Mouse (Mus musculus) heart, adult 2 months (tissue): ENCODE data around the gene Cwc15. TPM values are rescaled to one million over a fixed set of nuclear protein-coding genes. Genes with fewer than 3 reads are reported as not detected.

ENCODE experiments used
- DNase-seq, 2 experiments: peaks; one replicate each; pipeline ENCODE4 v3.0.0; 2021
- H3K27ac ChIP-seq: fragments of 200-600 bp; 2 replicates; pipeline ENCODE4 v1.8.1; 2022
- H3K27me3 ChIP-seq: fragments of 200-500 bp; 2 replicates; pipeline ENCODE4 v1.6.1; 2012; ENCODE audit warnings: mild to moderate bottlenecking, low read length, inconsistent platforms, mixed read lengths; ENCODE audit not compliant: control insufficient read depth, insufficient read depth
- H3K36me3 ChIP-seq: fragments of 200-500 bp; 2 replicates; pipeline ENCODE4 v1.6.1; 2012; ENCODE audit warnings: low read length, inconsistent platforms; ENCODE audit not compliant: control insufficient read depth, insufficient read depth
- H3K4me1 ChIP-seq: fragments of 200-500 bp; 2 replicates; pipeline ENCODE4 v1.6.1; 2011; ENCODE audit warnings: low read length; ENCODE audit not compliant: control insufficient read depth, insufficient read depth
- H3K4me3 ChIP-seq: fragments of 200-600 bp; 2 replicates; pipeline ENCODE4 v1.8.1; 2022
- H3K79me2 ChIP-seq: fragments of 200-500 bp; replicated peaks from 2 replicates; pipeline ENCODE4 v1.6.1; 2012; ENCODE audit warnings: mild to moderate bottlenecking, inconsistent platforms, low read length, moderate library complexity, mixed read lengths; ENCODE audit not compliant: control insufficient read depth, insufficient read depth
- H3K9ac ChIP-seq: fragments of 200-500 bp; 2 replicates; pipeline ENCODE4 v1.6.1; 2012; ENCODE audit warnings: low read depth, mild to moderate bottlenecking, control low read depth, inconsistent platforms, low read length, mixed read lengths
- CTCF ChIP-seq: fragments of 200-600 bp; IDR thresholded peaks from 2 replicates; pipeline ENCODE4 v1.8.1; 2022; ENCODE audit warnings: antibody characterized with exemption, mild to moderate bottlenecking, moderate library complexity
- EP300 ChIP-seq: fragments of 200-500 bp; IDR thresholded peaks from 2 replicates; pipeline ENCODE4 v1.6.1; 2011; ENCODE audit warnings: low read depth, low read length, control low read depth; ENCODE audit not compliant: insufficient read depth
- POLR2A ChIP-seq: fragments of 200-500 bp; IDR thresholded peaks from 2 replicates; pipeline ENCODE4 v1.6.1; 2011; ENCODE audit warnings: mild to moderate bottlenecking, low read depth, low read length, control low read depth; ENCODE audit not compliant: insufficient read depth
- WGBS: fragments of 180-500 bp; shearing (Covaris S2); methylation state at CpG from one replicate; pipeline ENCODE4 v1.1.7; 2018; 5-methylcytosine and 5-hydroxymethylcytosine counted together
- intact Hi-C: fragments of 180-260 bp; cut with DNase I; formaldehyde crosslinking; loops from one replicate; pipeline ENCODE4 v1.15.1; 2025
- polyA plus RNA-seq: library from polyadenylated mRNA; depleted of rRNA; stranded (reverse); fragments of >200 nt; gene quantifications from 2 replicates; pipeline ENCODE4 v1.2.3, GENCODE M21; 2012; rRNA removed
- total RNA-seq, 2 experiments: library from RNA; stranded (reverse); gene quantifications; 2 replicates each; pipeline ENCODE4 v1.2.3; 2021

Cwc15 gene
- total and polyA plus RNA-seq, 3 experiments, result 13.6 to 71.6 (median 60.8) TPM

DNA sequence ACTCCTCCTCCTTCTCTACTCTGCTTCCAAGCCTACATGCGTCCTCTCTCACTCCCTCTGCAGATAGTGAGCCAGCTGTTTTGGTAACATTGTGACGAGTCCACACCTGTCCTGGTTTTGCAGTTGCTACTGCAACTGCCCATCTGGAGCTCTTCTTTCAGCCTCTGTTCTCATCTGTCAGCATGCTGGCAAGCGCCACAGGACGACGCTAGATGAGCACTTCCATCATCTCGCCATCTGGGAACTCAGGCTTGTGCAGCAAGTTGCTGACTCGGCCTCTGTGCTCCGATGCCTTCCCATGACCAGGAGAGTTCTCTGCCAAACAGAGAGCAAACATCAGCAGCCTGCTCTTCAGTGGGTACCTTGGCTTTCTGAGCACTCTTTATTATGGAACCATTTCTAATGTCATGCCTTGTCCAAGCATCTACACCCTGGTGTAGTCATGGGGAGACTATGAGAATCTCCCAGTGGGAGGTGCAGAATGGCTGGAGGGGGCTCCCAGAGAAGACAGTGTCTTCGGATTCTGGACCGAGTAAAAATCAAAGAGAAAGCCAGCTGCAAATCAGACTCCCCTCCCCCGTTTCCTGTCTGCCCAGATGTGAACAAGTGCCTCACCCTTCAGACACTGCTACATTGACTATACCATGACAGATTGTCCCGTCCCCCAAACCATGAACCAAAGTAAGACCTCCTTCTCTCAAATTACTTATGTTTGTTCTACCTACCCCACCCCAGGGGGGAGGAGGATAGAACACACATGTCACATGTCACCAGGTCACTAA is 47.4 kb downstream of the Cwc15 start:
- WGBS, result 60% methylated on average over 12 of the region's 12 CpGs
- Histone ChIP-seq H3K9ac (no peak overlapping the region), H3K4me1 (peaks cover 2% of the 10 kb centered on the region; the same call in 1 of the 2 replicates), H3K36me3 (no peaks in the 10 kb centered on the region), H3K79me2 (no peaks in the 10 kb centered on the region), H3K4me3 (no peak overlapping the region), H3K27me3 (no peaks in the 10 kb centered on the region), H3K27ac (no peak overlapping the region)
- TF ChIP-seq CTCF (no peak), EP300 (no peak), POLR2A (no peak)
- DNase-seq, result peak; percentile 37 to 41
- intact Hi-C loops, result loop anchor here (5.0 kb wide), 1 partner anchor 45 kb away; no protein-coding TSS in a partner anchor

DNA sequence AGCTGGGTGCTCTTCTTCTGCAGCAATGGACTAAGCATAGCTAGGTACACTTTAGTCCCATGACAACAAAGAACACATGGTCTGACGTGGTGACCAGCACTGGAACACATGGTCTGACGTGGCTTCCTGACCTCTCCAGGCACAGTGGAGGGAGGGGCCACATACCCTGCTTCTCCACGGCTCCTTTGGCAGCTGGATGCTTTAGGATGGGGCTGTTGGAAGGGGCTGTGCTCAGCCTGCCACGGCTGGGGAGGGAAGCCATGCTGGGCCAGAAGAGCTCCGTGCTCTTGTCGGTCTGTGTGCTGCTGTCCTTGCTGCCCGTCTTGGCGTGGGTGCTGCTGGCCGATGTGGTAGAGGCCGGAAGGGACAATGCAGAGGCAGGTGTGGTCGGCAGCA is 47.9 kb downstream of the Cwc15 start:
- Histone ChIP-seq H3K79me2 (no peaks in the 10 kb centered on the region), H3K27ac (no peak overlapping the region), H3K9ac (no peak overlapping the region), H3K4me1 (peaks cover 2% of the 10 kb centered on the region; the same call in 1 of the 2 replicates), H3K4me3 (no peak overlapping the region), H3K36me3 (no peaks in the 10 kb centered on the region), H3K27me3 (no peaks in the 10 kb centered on the region)
- WGBS, result 59% methylated on average over 11 of the region's 11 CpGs
- TF ChIP-seq EP300, result no peak
- no peak for TF ChIP-seq POLR2A
- TF ChIP-seq CTCF, result no peak
- intact Hi-C loops, result loop anchor here (5.0 kb wide), 1 partner anchor 44 kb away; no protein-coding TSS in a partner anchor
- DNase-seq, result peak in 1 of 2 experiments; percentile 5

DNA sequence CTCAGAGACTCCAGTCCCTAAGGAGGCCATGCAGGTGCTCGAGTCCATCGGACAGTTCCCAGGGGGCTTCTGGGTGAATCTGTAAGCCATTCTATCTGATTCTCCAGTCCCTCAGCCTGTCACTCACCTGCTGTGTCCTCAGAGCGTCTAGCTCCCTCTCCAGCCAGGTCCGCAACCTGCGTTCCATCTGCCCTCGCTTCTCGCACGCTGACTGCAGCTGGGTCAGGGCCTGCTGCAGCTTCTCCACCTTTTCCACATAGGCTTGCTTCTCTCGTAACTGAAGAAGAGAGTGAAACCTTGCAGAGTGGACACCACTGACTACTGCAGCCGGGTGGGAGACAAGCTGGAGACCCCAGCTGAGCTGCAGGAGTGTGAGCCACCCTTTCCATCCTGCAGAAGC is 57.9 kb downstream of the Cwc15 start:
- no peak overlapping the region for H3K27ac ChIP-seq

DNA sequence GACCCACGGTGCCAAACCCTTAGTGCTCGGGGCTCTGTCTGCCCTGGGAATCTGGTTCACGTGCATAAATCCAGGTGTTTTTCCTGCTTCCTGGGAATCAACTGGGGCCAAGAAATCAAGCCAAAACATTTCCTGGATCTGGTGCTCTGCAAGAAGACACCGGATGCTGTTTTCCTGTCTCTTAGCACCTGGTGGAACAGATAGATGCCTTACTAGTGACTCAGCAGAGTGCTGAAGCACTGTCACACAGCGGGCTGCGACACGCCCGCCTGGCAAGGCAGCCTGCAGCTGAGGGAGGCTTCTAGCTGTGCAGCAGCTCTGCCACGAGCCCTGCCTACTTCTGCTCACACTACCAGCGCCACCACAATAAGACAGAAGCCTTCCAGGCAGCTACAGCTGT is 59.0 kb downstream of the Cwc15 start:
- H3K27me3 ChIP-seq, result no peaks in the 10 kb centered on the region
- no peak overlapping the region for H3K9ac ChIP-seq
- TF ChIP-seq CTCF (no peak), EP300 (no peak), POLR2A (no peak)
- H3K4me1 ChIP-seq, result peaks cover 4% of the 10 kb centered on the region
- WGBS, result 42% methylated on average over 10 of the region's 10 CpGs
- H3K27ac ChIP-seq, result no peak overlapping the region
- no peak overlapping the region for H3K4me3 ChIP-seq
- no peaks in the 10 kb centered on the region for H3K79me2 ChIP-seq
- peak in 1 of 2 experiments; percentile 13 for DNase-seq
- H3K36me3 ChIP-seq, result no peaks in the 10 kb centered on the region
- intact Hi-C loops, result no loop called here

More for the DNA sequence above, 57.9 kb downstream of the Cwc15 start:
- H3K4me3 ChIP-seq, result no peak overlapping the region
- no peaks in the 10 kb centered on the region for H3K27me3 ChIP-seq
- no peaks in the 10 kb centered on the region for H3K79me2 ChIP-seq
- whole genome bisulfite sequencing, result 94% methylated on average over 10 of the region's 10 CpGs
- TF ChIP-seq POLR2A (no peak), CTCF (no peak), EP300 (no peak)
- peaks cover 4% of the 10 kb centered on the region for H3K4me1 ChIP-seq
- DNase-seq, result no peak
- no peak overlapping the region for H3K9ac ChIP-seq
- intact Hi-C loops, result no loop called here
- no peaks in the 10 kb centered on the region for H3K36me3 ChIP-seq

DNA sequence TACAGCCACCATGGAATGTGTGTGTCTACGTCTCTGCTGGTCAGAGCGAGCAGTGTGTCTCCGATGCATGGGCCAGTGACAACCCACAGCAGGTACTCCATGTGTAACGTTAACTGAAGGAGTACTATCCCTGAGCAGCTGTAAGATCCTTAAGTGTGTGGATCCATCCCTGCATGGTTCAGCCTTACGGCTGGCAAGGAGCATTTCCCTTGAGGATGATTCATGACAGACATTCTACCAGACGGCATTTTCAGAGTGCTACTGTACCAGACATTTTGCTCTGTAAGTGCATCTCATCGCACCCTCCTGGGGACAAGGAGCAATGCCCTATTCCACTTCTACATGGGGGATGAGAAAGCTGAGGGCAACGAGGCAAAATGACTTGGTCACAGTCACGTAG is 59.6 kb downstream of the Cwc15 start:
- no peak overlapping the region for H3K27ac ChIP-seq
- H3K27me3 ChIP-seq, result no peaks in the 10 kb centered on the region
- 80% methylated on average over 9 of the region's 9 CpGs for WGBS
- peaks cover 4% of the 10 kb centered on the region for H3K4me1 ChIP-seq
- no peak for DNase-seq
- TF ChIP-seq POLR2A, result no peak
- TF ChIP-seq EP300, result no peak
- TF ChIP-seq CTCF, result no peak
- no peaks in the 10 kb centered on the region for H3K79me2 ChIP-seq
- intact Hi-C loops, result no loop called here
- no peak overlapping the region for H3K4me3 ChIP-seq
- H3K36me3 ChIP-seq, result no peaks in the 10 kb centered on the region
- no peak overlapping the region for H3K9ac ChIP-seq

Other genes starting within 250 kb of the Cwc15 start
- gene Sesn3, start 225.6 kb upstream of the Cwc15 start, total RNA-seq, result 10 to 100 TPM; 21.0 to 23.9 TPM
- gene Sesn3, start 225.6 kb upstream of the Cwc15 start, polyA plus RNA-seq, result 3.9 and 8.5 TPM in 2 replicates
- gene Endod1, start 119.1 kb upstream of the Cwc15 start, total RNA-seq, result 1 to 10 TPM; 7.9 to 8.0 TPM
- gene Endod1, start 119.1 kb upstream of the Cwc15 start, polyA plus RNA-seq, result 9.3 and 10.0 TPM in 2 replicates
- gene Kdm4d, start 135 bp upstream of the Cwc15 start, total RNA-seq, result not detected
- gene Kdm4d, start 135 bp upstream of the Cwc15 start, polyA plus RNA-seq, result 0.18 TPM in 1 of 2 replicates, not detected in the other
- 10 to 100 TPM; 58.3 to 59.5 TPM for gene Amotl1, start 144.4 kb downstream of the Cwc15 start, total RNA-seq
- gene Amotl1, start 144.4 kb downstream of the Cwc15 start, polyA plus RNA-seq, result 27.4 and 41.1 TPM in 2 replicates
- not detected for gene Piwil4, start 240.1 kb downstream of the Cwc15 start, total RNA-seq
- gene Piwil4, start 240.1 kb downstream of the Cwc15 start, polyA plus RNA-seq, result not detected in 2 replicates